Mouse (Mus musculus): Measurements from ENCODE around the gene Cldn3.
A peak's percentile ranks its signal among the peaks of the same experiment; 100 is the strongest.

The Cldn3 gene

DNA sequence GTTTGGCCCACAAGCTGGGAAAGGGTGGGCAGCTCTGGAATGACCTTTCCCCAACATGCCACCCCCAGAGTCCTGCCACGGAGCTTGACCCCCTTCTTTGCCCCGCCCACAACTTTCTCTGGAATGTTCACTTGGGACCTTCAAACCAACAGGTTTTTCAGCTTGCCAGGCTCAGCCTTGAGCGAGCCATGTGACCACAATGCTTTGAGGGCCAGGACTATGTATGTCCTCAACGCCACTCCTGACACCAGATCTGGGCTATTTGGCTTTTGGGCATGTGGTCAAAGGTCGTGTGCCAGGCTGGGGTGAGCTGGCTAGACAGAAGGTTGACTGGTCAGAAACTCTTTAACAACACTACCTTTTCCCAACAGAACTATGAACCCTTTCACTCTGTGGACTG, 16.1 kb downstream of the Cldn3 start:
- DNase-seq (ENCODE audit: low spot score): no peak

DNA sequence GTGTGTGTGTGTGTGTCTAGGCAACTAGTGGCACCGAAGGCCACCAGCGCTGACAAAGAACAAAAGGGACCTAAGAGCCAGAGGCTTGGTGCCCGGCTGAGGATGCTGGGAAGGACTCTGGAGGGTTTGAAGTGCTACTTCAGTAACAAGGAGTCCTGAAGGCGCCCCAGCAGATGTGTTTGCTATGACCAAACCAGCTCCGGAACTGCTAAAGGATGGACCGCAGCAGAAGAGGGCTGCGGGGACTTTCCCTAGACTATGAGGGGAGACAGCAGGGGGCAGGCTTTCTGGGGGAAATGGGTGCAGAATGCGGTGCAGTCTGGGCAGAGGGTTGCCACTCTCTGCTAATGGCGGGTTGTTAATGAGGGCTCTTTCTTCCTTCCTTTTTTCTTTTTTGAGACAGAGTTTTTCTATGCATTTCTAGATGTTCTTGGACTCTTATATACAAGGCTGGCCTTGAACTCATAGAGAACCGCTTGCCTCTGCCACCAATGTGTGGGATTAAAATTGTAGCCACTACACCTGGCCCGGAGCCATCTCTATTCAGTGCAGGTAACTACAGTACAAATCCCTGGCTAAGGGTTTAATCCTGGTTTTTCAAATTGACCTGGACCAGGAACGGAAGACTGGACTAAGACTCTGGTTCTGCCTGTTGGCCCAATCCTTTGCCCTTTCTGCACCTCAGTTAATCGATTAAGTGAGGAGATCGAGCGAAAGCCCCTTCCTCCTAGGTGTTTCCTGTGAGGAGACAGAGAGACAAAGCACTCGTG, 22.0 kb downstream of the Cldn3 start:
- DNase-seq (ENCODE audit: low spot score): peak; percentile 34

DNA sequence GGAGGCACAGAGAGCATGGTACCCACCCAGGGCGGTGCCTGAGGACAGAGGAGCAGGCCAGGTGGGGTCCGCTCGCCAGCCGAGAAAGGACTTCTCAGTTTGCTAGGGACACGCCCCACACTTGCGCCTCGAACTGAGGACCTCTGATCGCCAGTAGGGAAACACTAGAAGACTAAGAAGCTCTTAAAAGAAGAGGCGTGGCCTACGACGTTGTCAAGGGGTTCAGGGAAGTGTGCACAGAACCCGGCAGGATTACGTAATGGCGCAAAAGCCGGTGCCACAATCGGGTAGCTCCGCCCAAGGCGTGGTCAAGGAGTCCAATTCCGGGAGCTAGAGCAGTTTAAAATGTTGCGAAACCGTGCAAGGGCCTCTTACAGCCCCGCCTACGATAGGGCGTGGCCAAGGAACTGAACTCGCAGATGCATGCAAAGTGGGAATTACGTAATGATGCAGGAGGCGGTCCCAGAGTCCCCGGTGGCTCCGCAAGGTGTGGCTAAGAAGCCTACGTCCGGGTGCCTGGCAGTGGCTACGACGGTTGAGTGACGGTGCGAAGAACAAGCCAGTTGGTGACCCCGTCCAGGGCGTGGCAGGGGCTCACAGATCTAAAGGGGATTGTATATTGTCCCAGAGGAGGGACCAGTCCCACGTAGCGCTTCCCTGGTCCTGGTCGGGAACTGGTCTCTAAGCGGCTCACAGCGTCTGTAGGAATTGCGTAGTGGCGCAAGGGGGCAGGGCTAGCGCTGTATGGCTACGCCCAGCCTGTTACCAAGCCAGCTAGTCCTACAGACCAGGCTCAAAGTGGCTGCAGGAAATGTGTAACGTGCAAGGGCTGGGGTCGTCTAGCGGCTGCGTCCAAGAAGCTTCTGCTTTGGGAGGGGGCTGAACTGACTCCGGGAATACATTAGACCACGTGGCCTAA, 22.9 kb downstream of the Cldn3 start, which contains the start of gene Abhd11:
Abhd11 (plus strand) TSS at position 482 of the 919 bp plus-strand sequence.
- peak; percentile 99 for DNase-seq (ENCODE audit: low spot score)

DNA sequence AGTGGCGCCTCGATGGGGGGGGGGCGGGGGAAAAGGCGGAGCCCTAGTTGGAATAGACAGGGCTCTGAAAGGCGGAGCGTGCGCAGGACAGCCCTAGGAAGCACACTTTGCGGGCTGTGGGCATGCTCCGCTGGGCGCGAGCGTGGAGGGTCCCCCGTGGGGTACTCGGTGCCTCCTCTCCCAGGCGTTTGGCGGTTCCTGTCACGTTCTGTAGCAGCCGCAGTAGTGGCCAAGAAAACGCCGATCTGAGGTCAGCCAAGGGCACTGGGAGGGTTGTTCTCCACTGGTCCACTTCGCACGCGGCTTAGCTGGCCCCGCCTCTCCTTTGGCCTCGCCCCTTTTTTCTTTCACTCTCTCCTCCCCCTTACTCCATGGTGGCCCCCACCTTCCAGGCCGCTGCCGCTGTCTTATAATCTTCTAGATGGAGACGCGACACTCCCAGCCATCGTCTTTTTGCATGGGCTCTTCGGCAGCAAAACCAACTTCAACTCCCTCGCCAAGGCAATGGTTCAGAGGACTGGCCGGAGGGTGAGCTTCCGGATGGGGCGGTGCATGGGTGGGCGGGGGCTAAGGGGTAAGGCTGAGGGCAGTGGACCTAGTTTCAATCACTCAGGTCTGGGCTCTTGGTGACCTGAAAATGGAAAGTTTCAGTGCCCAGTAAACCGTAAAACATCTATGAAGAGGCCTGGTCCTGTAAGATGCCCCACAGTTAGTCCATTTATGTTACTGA, 23.7 kb downstream of the Cldn3 start:
- peak; percentile 84 for DNase-seq (ENCODE audit: low spot score)

DNA sequence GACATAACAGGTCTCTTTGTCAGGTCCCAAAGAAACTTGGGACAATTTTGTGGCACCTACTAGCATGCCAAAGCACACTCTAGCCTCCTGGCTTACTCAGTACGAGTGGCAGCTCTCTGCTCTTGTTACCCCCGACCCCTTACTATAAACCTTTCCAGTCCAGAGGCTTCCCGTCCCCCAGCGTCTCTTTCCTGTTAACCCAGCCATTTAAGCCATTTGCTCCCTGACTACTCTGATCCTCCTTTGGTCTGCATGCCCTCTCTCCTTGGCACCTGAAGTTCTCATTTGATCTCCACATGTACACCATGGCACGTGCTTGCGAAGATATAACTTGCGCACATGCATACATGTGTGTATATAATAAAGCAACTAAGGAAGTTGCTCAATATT, 24.3 kb downstream of the Cldn3 start:
- no peak for DNase-seq (ENCODE audit: low spot score)

DNA sequence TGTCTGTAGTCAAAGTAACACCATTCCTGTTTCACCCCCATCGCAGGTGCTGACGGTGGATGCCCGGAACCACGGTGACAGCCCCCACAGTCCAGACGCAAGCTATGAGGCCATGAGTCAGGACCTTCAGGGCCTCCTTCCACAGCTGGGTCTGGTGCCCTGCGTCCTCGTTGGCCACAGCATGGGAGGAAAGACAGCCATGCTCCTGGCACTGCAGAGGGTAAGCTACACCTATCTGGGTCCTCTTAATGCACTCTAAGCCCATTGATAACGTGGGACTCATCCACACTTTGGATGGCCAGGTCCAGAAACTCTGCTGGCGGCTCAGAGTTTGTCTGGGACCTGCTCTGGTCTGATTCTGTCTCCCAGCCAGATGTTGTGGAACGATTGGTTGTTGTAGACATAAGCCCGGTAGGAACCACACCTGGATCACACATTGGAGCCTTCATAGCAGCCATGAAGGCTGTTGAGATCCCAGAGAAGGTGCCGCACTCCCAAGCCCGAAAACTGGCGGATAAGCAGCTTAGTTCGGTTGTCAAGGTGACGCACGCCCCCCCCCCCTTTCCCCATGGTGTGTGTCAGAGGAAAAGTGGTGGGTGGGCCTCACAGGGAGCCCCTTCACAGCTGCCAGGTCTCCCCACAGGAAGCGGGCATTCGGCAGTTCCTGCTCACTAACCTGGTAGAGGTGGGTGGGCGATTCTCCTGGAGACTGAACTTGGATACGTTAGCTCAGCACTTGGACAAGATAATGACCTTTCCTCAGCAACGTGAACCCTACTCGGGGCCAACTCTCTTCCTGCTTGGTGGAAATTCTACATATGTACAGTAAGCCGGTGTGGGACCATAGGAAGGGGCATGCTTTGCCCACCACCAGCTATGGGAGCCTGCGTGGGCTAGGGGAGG, 25.1 kb downstream of the Cldn3 start:
- no peak for DNase-seq (ENCODE audit: low spot score)

DNA sequence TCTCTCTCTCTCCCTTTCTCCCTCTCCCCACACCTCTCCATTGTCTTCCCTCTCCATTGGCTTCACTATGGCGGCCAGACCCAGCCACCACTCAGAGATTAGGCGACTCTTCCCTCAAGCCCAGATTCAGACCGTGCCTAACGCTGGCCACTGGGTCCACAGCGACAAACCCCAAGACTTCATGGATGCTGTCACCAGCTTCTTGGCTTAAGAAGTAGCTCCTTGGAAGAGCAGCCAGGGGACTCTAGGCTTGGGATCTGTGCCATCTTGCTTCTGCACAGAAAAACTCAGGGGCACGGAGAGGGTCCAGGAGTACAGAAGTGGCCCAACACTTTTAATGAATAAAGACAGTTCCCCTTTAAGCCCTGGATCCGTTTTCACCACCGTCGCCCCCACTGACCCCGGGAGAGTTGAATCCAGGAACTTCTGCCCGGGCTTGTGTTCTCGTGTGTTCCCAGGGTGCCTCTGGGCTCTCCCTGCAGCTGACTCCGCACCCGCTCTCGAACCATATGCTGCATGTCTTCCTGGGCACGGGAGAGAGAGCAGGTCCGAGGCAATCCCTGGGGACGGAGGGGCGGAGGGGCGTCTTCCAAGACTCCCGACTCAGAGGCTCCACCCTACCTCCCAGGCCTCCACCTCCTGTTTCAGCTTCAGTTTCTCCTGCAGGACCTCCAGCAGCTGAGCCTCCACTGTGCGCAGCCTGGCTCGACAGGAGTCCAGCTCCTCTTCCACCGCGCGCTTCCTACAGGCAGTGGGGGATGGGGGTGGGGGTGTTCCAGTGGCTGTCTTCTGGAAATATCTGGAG, 26.0 kb downstream of the Cldn3 start:
- DNase-seq (ENCODE audit: low spot score): no peak

DNA sequence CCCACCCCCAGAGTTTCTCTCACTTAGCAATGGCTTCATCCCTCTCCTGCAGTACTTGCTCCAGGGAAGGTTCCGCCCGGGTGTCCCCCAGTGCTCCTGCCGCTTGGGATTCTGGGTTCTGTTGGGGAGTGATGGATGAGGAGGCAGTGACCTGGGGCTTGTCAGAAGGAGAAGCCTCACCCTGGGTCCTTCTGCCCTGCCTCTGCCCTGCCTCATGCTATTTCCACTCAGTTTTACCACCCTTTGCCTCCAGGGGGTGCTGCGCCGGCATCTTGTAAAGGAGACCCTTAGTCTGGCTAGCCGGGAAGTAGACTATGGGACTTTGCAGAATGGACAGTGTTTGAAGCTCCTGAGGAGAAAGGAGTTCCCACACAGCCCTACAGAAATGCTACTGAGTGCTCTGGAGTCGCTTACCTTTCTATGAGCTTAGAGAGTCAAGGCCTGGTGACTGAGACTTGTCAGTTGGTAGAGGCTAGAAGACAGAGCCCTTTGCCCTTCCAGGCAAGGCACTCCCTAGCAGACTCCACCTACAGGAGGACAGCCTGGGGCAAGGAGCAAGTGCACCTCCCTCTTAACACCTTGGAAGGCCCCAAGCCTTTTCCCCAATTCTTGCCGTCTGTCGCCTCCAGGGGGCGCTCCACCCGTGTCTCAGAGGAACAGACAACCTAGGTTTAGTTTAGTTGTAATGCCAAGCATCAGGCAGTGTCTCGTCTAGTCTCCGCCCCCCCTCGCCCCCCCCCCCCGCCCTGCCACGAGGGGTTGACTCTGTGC, 26.8 kb downstream of the Cldn3 start:
- DNase-seq (ENCODE audit: low spot score): peak; percentile 81

DNA sequence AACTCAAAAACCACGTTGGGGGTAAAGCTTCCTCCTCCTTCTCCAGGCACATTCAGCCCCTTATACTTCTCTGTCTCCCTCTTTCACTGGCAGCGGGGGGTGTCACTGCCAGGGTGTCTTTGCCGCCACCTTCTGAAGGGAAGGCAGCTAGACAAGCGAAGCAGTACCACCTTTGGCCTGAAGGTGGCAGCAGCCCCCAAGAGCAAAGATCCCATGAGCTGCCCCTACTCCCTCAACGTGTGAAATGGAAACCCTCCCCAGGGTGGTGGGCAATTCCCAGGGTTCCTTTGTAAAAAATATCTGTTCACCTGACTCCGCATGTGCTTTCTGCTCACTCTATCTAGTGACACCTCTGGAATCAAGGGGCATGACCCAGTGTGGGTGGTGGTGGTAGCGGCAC, 29.5 kb downstream of the Cldn3 start:
- DNase-seq (ENCODE audit: low spot score): peak; percentile 80

DNA sequence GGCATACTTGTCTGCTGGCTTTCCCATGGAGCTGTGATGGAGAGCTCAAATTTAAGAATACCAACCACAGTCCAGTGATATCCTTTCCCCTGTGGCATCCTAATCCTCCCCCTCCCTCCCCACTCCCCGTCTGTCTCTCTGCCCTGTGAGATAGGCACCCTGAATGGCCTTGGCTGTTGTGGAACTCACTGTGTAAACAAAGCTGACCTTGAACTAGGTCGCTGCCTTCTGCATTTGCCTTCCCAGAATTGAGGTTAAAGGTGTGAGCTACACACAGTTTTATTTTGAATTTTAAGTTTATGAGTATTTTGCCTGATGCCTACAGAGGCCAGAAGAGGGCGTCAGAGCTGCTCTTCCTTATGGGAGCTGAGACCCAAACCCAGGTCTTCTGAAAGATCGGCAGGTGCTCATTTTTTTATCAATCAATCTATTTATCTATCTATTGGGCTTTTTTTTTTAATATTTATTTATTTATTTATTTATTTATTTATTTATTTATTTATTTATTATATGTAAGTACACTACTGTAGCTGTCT, 30.3 kb downstream of the Cldn3 start:
- DNase-seq (ENCODE audit: low spot score): no peak

DNA sequence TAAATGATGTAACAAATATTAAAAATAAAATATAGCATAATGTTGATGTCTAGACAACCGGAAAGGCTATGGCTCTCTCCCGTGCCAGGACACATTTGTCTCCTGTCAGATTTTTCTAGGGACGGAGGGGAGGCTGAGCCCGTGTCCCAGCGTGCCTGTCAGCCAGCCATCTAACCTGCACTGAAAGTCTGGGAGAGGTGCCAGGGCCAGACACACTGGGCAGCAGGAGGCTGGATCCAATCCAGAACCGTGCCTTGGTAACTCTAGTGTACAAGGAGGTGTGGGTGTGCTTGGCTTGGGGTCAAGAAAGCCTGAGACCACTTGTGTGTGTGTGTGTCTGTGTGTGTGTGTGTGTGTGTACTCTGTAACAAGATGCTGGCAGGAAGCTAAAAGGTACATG, 35.8 kb downstream of the Cldn3 start:
- no peak for DNase-seq (ENCODE audit: low spot score)

DNA sequence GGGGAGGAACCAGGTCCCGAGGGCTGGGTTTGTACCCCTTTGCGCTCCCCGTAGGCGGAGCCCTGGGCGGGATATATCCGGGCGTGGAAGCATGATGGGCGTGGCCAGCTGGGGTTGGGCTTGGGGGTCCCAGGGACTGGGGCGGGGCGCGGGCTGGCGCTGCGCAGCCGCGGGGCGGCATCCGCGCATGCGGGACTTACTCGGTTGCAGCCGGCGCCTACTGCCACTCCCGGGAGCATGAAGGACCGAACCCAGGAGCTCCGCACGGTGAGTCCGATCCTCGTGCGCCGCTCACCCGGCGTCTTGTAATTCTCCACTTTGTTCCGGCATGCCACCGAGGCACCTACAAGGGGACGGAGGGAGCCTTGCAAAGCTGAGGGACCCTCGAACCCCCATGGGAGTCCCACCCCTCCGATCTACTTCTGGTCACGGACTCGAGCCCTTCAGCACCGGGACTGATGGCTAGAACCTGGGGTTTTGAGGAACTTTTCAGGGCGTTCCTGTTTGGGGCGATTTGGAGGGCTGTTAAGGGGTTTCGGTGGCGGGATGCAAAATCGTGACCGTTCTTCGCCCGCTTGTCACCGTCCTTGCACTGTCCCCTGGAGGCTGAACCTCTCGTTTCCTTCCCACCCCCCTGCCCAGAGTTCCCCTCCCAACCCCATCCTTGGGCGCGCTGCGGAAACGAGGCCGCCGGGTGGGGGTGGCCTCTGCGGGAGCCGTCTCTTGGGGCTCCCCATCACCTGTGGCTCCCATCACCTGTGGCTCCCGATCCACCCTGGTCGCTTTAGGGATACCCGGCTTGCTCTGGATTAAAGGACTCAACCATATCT, 37.5 kb downstream of the Cldn3 start, which contains the start of gene Stx1a:
Stx1a (plus strand) TSS at position 139 of the 830 bp plus-strand sequence.
- DNase-seq (ENCODE audit: low spot score): peak; percentile 82

DNA sequence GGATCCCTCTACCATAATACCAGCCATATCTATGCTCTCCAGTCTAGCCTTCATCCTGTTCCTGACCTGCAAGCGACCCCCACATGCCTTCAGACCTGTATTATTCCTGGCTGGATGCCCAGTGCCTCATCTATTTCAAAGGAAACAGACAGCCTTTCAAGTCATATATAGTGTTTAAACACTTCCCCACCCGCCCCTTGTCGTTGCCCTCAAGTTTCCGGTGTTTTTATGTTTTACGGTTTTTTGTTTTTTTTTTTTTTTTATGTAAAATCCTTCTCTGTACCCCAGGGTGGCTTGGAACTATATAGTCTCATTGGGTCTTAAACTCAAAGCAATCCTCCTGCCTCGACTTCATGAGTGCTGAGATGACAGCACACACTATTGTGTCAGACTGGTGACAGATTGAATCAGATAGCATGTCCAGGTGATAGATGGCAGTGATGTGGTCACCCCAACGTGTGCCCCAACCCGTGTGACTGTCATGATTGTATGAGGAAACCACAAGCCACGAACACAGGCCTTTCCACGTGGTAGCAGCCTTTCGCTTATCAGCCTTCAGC, 38.7 kb downstream of the Cldn3 start:
- peak; percentile 87 for DNase-seq (ENCODE audit: low spot score)

DNA sequence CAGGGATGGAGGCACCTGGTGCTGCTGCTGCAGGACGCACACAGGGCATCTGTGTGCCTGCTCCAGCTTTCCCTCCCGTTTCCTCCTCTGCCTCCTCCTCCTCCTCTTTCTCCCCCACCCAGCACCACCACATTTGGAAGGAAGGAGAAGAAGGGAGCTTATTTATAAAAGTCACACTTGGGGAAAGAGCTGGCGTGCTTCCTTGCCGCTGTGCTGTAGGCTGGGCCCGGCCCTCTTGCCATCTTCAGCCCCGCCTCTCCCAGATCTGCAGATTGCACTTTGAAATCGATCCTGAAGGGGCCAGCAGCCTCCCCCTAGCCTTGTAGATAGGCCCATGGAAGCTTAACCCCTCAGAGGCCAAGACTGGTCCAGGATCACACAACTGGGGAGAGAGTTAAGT, 39.9 kb downstream of the Cldn3 start:
- DNase-seq (ENCODE audit: low spot score): peak; percentile 42

DNA sequence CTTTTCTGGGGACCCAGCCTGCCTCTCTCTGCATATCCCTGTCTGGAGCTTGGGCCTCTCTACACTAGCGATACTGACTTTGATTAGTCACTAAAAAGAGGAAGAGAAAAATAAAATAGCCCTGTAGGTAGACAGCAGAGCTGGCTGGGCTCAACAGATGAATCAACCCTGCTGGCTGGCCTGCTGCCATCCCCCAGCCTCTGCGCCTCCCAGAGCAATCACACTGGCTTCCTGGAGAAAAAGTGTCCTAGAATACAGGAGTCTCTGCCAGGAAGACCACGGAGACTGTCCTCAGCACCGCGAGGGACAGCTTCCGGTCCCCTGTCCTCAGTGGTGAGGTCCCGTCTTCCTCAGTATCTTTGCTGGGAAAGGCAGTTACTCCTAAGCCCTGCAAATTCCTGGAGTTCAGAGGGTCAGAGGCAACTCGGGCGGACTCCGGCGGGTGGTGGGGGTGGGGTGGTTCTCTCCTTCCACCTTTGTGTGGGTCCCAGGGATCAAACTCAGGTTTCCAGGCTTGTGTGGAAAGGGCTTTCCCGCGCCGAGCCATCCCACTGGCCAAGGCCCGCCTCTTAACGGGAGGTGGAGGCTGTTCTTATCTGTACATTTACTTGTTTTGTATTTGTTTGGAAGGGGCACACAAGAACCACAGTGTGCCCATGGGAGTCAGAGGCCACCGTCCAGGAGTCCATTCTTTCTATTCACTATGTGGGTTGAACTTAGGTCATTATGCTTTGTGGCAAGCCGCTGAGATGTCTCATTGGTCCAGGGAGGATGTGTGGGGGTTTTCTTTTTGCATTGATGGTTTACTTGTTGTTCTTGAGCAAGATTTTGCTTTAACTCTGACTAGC, 43.2 kb downstream of the Cldn3 start:
- no peak for DNase-seq (ENCODE audit: low spot score)

DNA sequence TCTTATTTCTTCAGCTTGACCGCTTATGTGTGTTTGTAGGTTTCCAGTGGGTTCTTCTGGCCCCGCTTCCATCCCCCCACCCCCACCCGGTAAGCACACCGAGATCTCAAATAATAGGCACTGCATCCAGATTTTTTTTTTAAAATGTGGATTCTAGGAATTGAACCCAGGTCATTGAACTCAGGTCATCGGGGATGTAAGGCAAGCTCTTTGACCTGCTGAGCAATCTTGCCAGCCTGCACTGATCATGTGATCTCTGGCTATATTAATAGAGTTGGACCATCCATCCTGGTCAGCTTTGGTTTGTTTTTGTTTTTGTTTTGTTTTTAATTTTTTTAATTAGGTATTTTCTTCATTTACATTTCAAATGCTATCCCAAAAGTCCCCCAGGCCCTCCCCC, 46.6 kb downstream of the Cldn3 start:
- DNase-seq (ENCODE audit: low spot score): no peak

DNA sequence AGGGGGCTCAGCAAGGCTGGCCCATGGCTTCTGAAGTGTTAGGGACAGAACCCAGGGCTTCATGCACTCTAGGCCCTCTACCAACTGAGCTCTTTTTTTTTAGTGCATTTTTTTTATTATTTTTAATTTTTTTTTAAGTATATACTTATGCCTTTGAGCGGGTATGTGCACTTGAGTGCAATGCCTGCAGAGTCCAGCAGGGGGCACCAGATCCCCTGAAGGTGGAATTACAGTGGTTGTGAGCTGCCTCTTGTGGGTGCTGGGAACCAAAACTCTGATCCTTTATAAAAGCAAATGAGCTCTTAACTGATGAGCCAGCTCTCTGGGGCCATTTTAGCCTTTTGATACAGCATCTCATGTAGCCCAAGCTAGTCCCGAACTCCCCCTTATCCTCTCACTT, 48.6 kb downstream of the Cldn3 start:
- DNase-seq (ENCODE audit: low spot score): no peak
